Mouse (Mus musculus) forebrain, embryonic 11.5 days (tissue): ENCODE data around the gene Gm11172. TPM values are rescaled to one million over a fixed set of nuclear protein-coding genes. Genes with fewer than 3 reads are reported as not detected.
"Not testable (repeated sequence)": the region's sequence is repeated elsewhere in the genome, so short reads cannot be mapped to it uniquely, and the experiment has no call there.

Experiments used
- ATAC-seq: fragments of 200-750 bp; cut with Nextera tagmentation; replicated peaks from 2 replicates; pipeline ENCODE4 v1.8.0; 2017; ENCODE audit warnings: moderate TSS enrichment; ENCODE audit not compliant: low FRiP score
- DNase-seq: peaks from one replicate; pipeline ENCODE4 v3.0.0-alpha.2; 2017; ENCODE audit warnings: low spot score
- H3K27ac ChIP-seq: fragments of 300-500 bp; sonication (generic); 2 replicates; pipeline ENCODE4 v1.5.1; 2014; ENCODE audit warnings: low read depth, low read length
- H3K27me3 ChIP-seq: fragments of 300-500 bp; sonication (generic); 2 replicates; pipeline ENCODE4 v1.6.1; 2014; ENCODE audit warnings: mild to moderate bottlenecking, low read length, mixed read lengths; ENCODE audit not compliant: control insufficient read depth, insufficient read depth
- H3K36me3 ChIP-seq: fragments of 300-500 bp; sonication (generic); 2 replicates; pipeline ENCODE4 v1.6.1; 2014; ENCODE audit warnings: mild to moderate bottlenecking, low read length, moderate library complexity, mixed read lengths; ENCODE audit not compliant: control insufficient read depth, insufficient read depth
- H3K4me1 ChIP-seq: fragments of 300-500 bp; sonication (generic); replicated peaks from 2 replicates; pipeline ENCODE4 v1.6.1; 2014; ENCODE audit warnings: low read length, mixed read lengths; ENCODE audit not compliant: control insufficient read depth, insufficient read depth
- H3K4me2 ChIP-seq: fragments of 300-500 bp; sonication (generic); 2 replicates; pipeline ENCODE4 v1.6.1; 2014; ENCODE audit warnings: low read depth, mild to moderate bottlenecking, low read length, moderate library complexity, mixed read lengths; ENCODE audit not compliant: severe bottlenecking
- H3K4me3 ChIP-seq: fragments of 300-500 bp; sonication (generic); 2 replicates; pipeline ENCODE4 v1.5.1; 2014; ENCODE audit warnings: low read depth, low read length
- H3K9ac ChIP-seq: fragments of 300-500 bp; sonication (generic); 2 replicates; pipeline ENCODE4 v1.6.1; 2014; ENCODE audit warnings: low read length
- H3K9me3 ChIP-seq: fragments of 300-500 bp; sonication (generic); 2 replicates; pipeline ENCODE4 v1.6.1; 2016; ENCODE audit warnings: low read length, mixed read lengths; ENCODE audit not compliant: control insufficient read depth
- WGBS: fragments of 180-500 bp; shearing (Covaris S2); extraction: QIAGEN DNeasy Blood & Tissue Kit; methylation state at CpG from one replicate; pipeline ENCODE4 v1.1.7; 2014; 5-methylcytosine and 5-hydroxymethylcytosine counted together
- polyA plus RNA-seq: library from polyadenylated mRNA; unstranded; fragments of >200 nt; fragmentation: Nextera tagmentation; extraction: Ambion mirVana; gene quantifications from 2 replicates; pipeline ENCODE4 v1.2.1, GENCODE M21; 2014

Gm11172 gene
- polyA plus RNA-seq, 1 experiment from 2014 or later, result not detected

DNA sequence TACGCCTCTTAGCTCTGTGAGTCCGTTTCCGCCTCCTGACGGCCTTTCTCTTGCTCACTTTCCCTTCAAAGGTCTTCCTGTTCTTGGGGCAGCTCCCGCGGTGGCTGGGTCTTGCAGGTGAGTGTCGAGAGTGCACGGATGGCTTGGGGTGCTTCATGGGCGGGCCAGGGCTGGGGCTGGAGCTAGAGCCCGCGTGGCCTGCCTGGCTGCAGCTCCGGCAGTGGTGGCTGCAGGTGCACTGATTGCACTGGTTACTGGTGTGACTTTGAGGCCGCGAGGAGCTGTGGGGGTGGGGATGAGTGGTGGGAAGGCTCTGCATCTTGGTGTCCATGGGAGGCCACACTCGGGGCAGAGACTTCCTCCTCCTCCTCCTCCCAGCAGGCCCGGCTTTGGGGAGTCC is 24.4 kb upstream of the Gm11172 start, which contains the start of gene Tnp2:
TSS of gene Tnp2 (minus strand) at position 390 of the 400 bp plus-strand sequence.
- WGBS, result 56% methylated on average over 16 of the region's 16 CpGs
- H3K27ac ChIP-seq, result no peak within 1 kb of the TSS

GRCm38 (mm10) chr16:10788866-10789265 is 23.8 kb upstream of the Gm11172 start:
- H3K4me3 ChIP-seq, result no peak overlapping the region
- peaks cover 4% of the 10 kb centered on the region; the same call in 1 of the 2 replicates for H3K4me1 ChIP-seq
- no peaks in the 10 kb centered on the region for H3K9me3 ChIP-seq
- DNase-seq (no peak), ATAC-seq (no peak)
- no peak overlapping the region for H3K9ac ChIP-seq
- no peak overlapping the region for H3K27ac ChIP-seq
- no peaks in the 10 kb centered on the region for H3K36me3 ChIP-seq
- no peak overlapping the region for H3K4me2 ChIP-seq
- H3K27me3 ChIP-seq, result peaks cover 7% of the 10 kb centered on the region
- 44% methylated on average over 4 of the region's 4 CpGs for WGBS

More for the DNA sequence above, 24.4 kb upstream of the Gm11172 start, which contains the start of gene Tnp2:
- Histone ChIP-seq H3K27me3 (peaks cover 12% of the 10 kb centered on the region), H3K4me2 (no peak within 1 kb of the TSS), H3K4me1 (peaks cover 4% of the 10 kb centered on the region; the same call in 1 of the 2 replicates), H3K4me3 (no peak within 1 kb of the TSS), H3K36me3 (no peaks in the 10 kb centered on the region), H3K9me3 (no peaks in the 10 kb centered on the region), H3K9ac (no peak within 1 kb of the TSS; the same call in 1 of the 2 replicates)
- no peak for DNase-seq
- ATAC-seq, result no peak

DNA sequence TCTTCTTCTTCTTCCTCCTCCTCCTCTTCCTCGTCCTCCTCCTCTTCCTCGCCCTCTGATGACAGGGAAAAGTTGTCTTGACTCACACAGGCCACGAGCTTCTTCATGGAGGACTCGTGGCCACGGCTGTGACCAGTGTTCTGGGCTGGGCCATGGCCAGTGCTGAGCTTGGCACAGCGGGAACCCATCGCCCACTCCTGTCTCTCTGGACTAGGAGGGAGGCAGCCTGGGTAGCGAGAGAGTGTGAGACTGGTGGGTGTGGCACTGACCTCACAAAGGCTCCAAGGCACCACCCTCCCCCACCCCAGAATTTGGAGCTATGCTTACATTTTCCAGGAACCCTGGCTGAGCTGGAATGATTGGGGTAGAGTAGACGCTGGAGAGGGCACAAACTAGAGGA is 22.0 kb upstream of the Gm11172 start, which contains the start of gene Prm3:
TSS of gene Prm3 (minus strand) at position 213 of the 400 bp plus-strand sequence.
- ATAC-seq, result no peak
- H3K4me3 ChIP-seq, result no peak within 1 kb of the TSS
- H3K9ac ChIP-seq, result no peak within 1 kb of the TSS
- 80% methylated on average over 9 of the region's 9 CpGs for WGBS
- H3K4me1 ChIP-seq, result peaks cover 4% of the 10 kb centered on the region; the same call in 1 of the 2 replicates
- no peaks in the 10 kb centered on the region for H3K36me3 ChIP-seq
- H3K9me3 ChIP-seq, result no peaks in the 10 kb centered on the region
- no peak for DNase-seq
- no peak within 1 kb of the TSS for H3K4me2 ChIP-seq
- H3K27me3 ChIP-seq, result no peaks in the 10 kb centered on the region
- no peak within 1 kb of the TSS for H3K27ac ChIP-seq

DNA sequence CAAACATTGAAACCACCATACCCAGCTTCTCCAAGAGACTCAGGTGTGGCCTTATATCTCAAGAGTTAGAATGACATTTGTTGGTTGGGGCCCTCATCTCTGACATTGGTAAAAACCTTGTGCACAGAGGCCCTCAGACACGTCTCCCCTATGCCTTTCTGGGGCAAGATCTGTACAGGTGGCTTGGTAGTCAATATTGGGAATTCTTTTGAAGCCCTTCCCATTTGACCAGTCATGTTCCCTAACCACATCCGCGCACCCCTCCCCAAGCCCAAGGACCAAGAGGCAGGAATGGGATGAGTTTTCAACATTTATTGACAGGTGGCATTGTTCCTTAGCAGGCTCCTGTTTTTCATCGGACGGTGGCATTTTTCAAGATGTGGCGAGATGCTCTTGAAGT is 16.7 kb upstream of the Gm11172 start, which contains the start of gene Prm2:
TSS of gene Prm2 (minus strand) at position 101 of the 400 bp plus-strand sequence.
- no peak for DNase-seq
- Histone ChIP-seq H3K9ac (no peak within 1 kb of the TSS), H3K4me1 (no peaks in the 10 kb centered on the region), H3K27ac (no peak within 1 kb of the TSS), H3K36me3 (no peaks in the 10 kb centered on the region), H3K9me3 (no peaks in the 10 kb centered on the region), H3K4me3 (no peak within 1 kb of the TSS), H3K27me3 (no peaks in the 10 kb centered on the region), H3K4me2 (no peak within 1 kb of the TSS)
- ATAC-seq, result no peak
- 75% methylated on average over 6 of the region's 6 CpGs for WGBS

DNA sequence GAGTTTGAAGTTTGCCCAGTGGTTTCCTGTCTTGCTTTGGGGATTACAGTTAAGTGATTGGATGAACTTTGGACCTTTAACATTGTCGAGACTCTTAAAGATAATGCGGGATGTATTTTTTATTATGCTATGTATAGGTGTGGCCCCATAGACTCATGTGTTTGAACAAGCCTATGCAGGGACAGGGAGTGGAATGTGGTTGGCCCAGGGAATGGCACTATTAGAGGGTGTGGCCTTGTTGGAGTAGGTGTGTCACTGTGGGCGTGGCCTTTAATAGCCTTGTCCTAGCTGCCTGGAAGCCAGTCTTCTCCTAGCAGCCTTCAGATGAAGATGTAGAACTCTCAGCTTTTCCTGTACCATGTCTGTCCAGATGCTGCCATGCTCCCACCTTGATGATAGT is 10.3 kb upstream of the Gm11172 start:
- not testable (repeated sequence) for H3K4me1 ChIP-seq, DNase-seq, H3K27me3 ChIP-seq, H3K27ac ChIP-seq, H3K4me2 ChIP-seq, ATAC-seq, H3K36me3 ChIP-seq, H3K9ac ChIP-seq, H3K4me3 ChIP-seq, H3K9me3 ChIP-seq
- 91% methylated on average over 3 of the region's 3 CpGs for WGBS

DNA sequence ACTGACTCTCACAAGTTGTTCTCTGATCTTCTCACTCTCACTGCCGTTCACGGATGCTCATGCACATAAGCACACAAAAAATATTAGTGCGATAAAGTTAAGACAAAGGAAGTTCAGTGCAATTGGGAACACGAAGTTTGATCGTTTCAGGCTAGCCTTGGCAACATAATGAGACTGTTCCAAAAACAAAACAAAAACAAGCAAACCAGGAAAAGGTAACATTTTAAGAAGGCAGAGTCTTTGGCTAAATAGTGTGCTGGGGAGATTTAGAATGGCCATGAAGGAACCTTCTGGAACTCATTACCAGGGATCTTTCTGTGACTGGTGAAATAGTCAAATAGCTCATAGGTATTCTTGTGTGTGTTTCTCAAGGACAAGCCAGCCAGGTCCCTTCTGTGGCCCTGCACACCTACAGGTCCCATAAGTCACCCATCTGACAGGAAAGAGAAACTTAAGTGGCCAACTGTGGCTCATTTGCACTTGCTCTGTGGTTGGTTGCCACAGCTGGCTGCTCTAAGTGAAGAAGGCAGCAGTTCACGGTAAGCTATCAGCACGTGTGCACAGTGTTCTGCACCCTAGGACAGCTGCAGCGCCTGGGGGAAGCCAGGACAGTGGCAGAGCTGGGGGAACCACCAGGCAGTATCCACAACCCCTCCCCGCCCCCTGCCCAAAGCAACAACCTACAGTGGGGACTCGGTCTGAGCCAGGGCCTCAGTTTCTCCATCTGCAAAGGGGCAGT is 6.8 kb upstream of the Gm11172 start, which contains the start of gene Prm1:
TSS of gene Prm1 (minus strand) at position 51 of the 739 bp plus-strand sequence.
- Histone ChIP-seq H3K27me3 (no peaks in the 10 kb centered on the region), H3K36me3 (no peaks in the 10 kb centered on the region), H3K4me3 (no peak within 1 kb of the TSS), H3K4me2 (no peak within 1 kb of the TSS), H3K27ac (no peak within 1 kb of the TSS), H3K9ac (no peak within 1 kb of the TSS), H3K4me1 (no peaks in the 10 kb centered on the region), H3K9me3 (no peaks in the 10 kb centered on the region)
- no peak for DNase-seq
- no peak for ATAC-seq
- WGBS, result 83% methylated on average over 10 of the region's 10 CpGs

- Histone ChIP-seq H3K4me3 (no peak overlapping the region), H3K9me3 (no peaks in the 10 kb centered on the region), H3K36me3 (no peaks in the 10 kb centered on the region), H3K9ac (no peak overlapping the region), H3K4me1 (no peaks in the 10 kb centered on the region), H3K27ac (no peak overlapping the region), H3K27me3 (no peaks in the 10 kb centered on the region), H3K4me2 (no peak overlapping the region)
- 93% methylated on average over 1 of the region's 1 CpGs for WGBS
- ATAC-seq (no peak), DNase-seq (no peak)
Observed at GRCm38 (mm10) chr16:10810376-10810775, 2.3 kb upstream of the Gm11172 start.

DNA sequence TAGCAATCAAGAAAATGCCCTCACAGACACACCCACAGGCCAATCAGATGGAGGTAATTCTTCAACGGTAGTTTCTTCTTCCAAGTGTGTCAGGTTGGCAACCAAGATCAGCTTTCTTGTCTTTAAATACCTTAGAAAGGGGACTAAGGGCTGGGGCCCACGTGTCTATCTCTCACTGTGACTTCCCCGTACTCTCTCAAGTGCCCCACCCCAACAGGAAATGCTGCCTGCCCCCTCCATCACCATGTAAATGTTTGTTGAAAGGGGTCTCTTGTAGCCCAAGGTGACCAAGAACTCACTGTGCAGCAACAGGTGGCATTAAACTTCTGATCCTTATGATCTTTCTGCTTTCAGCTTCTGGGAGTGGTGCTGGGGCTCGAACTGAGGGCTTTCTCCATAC is 1.0 kb downstream of the Gm11172 start:
- ATAC-seq, result no peak
- Histone ChIP-seq H3K4me2 (no peak overlapping the region), H3K9me3 (no peaks in the 10 kb centered on the region), H3K4me3 (no peak overlapping the region), H3K9ac (no peak overlapping the region), H3K4me1 (no peaks in the 10 kb centered on the region), H3K27me3 (no peaks in the 10 kb centered on the region), H3K27ac (no peak overlapping the region), H3K36me3 (no peaks in the 10 kb centered on the region)
- WGBS, result 80% methylated on average over 4 of the region's 4 CpGs
- DNase-seq, result no peak

- no peaks in the 10 kb centered on the region for H3K4me1 ChIP-seq
- WGBS, result 93% methylated on average over 4 of the region's 4 CpGs
- H3K36me3 ChIP-seq, result no peaks in the 10 kb centered on the region
- no peak overlapping the region for H3K4me3 ChIP-seq
- H3K27me3 ChIP-seq, result no peaks in the 10 kb centered on the region
- no peak overlapping the region for H3K9ac ChIP-seq
- H3K27ac ChIP-seq, result no peak overlapping the region
- H3K9me3 ChIP-seq, result no peaks in the 10 kb centered on the region
- H3K4me2 ChIP-seq, result no peak overlapping the region
- ATAC-seq, result no peak
- DNase-seq, result no peak
Observed at GRCm38 (mm10) chr16:10814864-10815263, 2.1 kb downstream of the Gm11172 start.
